9 mouse cellular contexts compared by ENCODE assay signal in genomic region chr15:93627836-93628797, GRCm38 (mm10). TPM values are rescaled to one million over a fixed set of nuclear protein-coding genes. Genes with fewer than 3 reads are reported as not detected.
DNase-seq lines count a peak whose midpoint lies in the region; ATAC-seq and TF ChIP-seq lines count a peak whose summit lies in the region.
"Had no signal": no experiment of that assay in that cellular context is flagged by ENCODE, and none has a peak within 500 bp of the region (broad histone marks: within the 10 kb centered on the region; RNA-seq: fewer than 3 reads in every experiment).

No protein-coding gene starts in this region.

- WGBS in heart, embryonic 14.5 days: 46% methylated on average over 21 of the region's 21 CpGs
- 63% methylated on average over 21 of the region's 21 CpGs for WGBS in kidney, embryonic 15.5 days
- WGBS in lung, postnatal 0 days: 37% methylated on average over 21 of the region's 21 CpGs

- no peaks in the 10 kb centered on the region for H3K27me3 ChIP-seq in heart, embryonic 14.5 days (ENCODE audit: control insufficient read depth, insufficient read depth, low read length)
- H3K27me3 ChIP-seq in kidney, embryonic 15.5 days: no peaks in the 10 kb centered on the region
- no peaks in the 10 kb centered on the region for H3K27me3 ChIP-seq in lung, postnatal 0 days (replicated peaks; ENCODE audit: insufficient read depth, low read length)

- no peaks in the 10 kb centered on the region for H3K9me3 ChIP-seq in heart, embryonic 14.5 days (ENCODE audit: control insufficient read depth, low read length)
- H3K9me3 ChIP-seq in ES-E14 (ENCODE audit: control insufficient read depth, insufficient read depth, low read depth, low read length): no peaks in the 10 kb centered on the region
- H3K9me3 ChIP-seq in kidney, embryonic 15.5 days (replicated peaks): no peaks in the 10 kb centered on the region
- no peaks in the 10 kb centered on the region for H3K9me3 ChIP-seq in lung, postnatal 0 days (ENCODE audit: low read length)

- no peak for DNase-seq in heart, adult 18-20 months
- peak; percentile 30 for DNase-seq in ES-E14 (ENCODE audit: low read depth, low spot score)
- peak; percentile 77 for DNase-seq in lung, postnatal 0 days (ENCODE audit: low spot score)
- no peak for DNase-seq in frontal cortex, postnatal 25 days (ENCODE audit: low spot score in 2 of 2)
- no peak for DNase-seq in testis, postnatal 14 days (ENCODE audit: low spot score)
- DNase-seq in left cerebral cortex, adult 11 months (ENCODE audit: low spot score): no peak
- DNase-seq: adrenal gland, postnatal 10 days had no signal

- H3K36me3 ChIP-seq in heart, embryonic 14.5 days (ENCODE audit: control insufficient read depth, insufficient read depth, low read length): no peaks in the 10 kb centered on the region
- no peaks in the 10 kb centered on the region for H3K36me3 ChIP-seq in ES-E14 (ENCODE audit: control insufficient read depth, insufficient read depth, low read length, poor library complexity, severe bottlenecking)
- H3K36me3 ChIP-seq in kidney, embryonic 15.5 days: no peaks in the 10 kb centered on the region
- no peaks in the 10 kb centered on the region for H3K36me3 ChIP-seq in lung, postnatal 0 days (ENCODE audit: insufficient read depth, low read length)

- TF ChIP-seq EP300 in lung, postnatal 0 days (IDR thresholded peaks at IDR 0.05): peak; percentile 84

- in situ Hi-C loops in ES-E14 (cut with MboI; ENCODE audit: low sequenced_read_pairs in 2 of 2, unreplicated experiment in 2 of 2): no loop called here

- H3K4me1 ChIP-seq in heart, embryonic 14.5 days (ENCODE audit: control insufficient read depth in 2 of 2, insufficient read depth in 2 of 2, low read length in 2 of 2): peaks cover 11 to 15% of the 10 kb centered on the region in 2 experiments
- H3K4me1 ChIP-seq in ES-E14 (ENCODE audit: control insufficient read depth in 2 of 2, insufficient read depth in 2 of 2, low read length in 2 of 2, poor library complexity in 1 of 2): peaks cover 0 to 4% of the 10 kb centered on the region in 2 experiments; a peak in 1 of 4 replicates
- H3K4me1 ChIP-seq in kidney, embryonic 15.5 days: peaks cover 39% of the 10 kb centered on the region
- H3K4me1 ChIP-seq in lung, postnatal 0 days (ENCODE audit: insufficient read depth, low read depth, low read length): peaks cover 11% of the 10 kb centered on the region; the same call in 1 of the 2 replicates

- no peak overlapping the region for H3K9ac ChIP-seq in heart, embryonic 14.5 days (ENCODE audit: low read length)
- H3K9ac ChIP-seq in ES-E14 (ENCODE audit: insufficient read depth, low read depth, low read length, poor library complexity, severe bottlenecking): peak overlapping the region; percentile 42; the same call in 1 of the 2 replicates
- no peak overlapping the region for H3K9ac ChIP-seq in kidney, embryonic 15.5 days
- no peak overlapping the region for H3K9ac ChIP-seq in lung, postnatal 0 days (replicated peaks; ENCODE audit: low read depth)

- TF ChIP-seq CTCF in lung, postnatal 0 days (IDR thresholded peaks at IDR 0.05): no peak

- peak overlapping the region; percentile 47 to 62; a peak in 2 of 4 replicates for H3K27ac ChIP-seq in heart, embryonic 14.5 days (replicated peaks in 1 of 2; ENCODE audit: control insufficient read depth in 1 of 2, insufficient read depth in 1 of 2, low read depth in 2 of 2, low read length in 2 of 2)
- H3K27ac ChIP-seq in ES-E14 (ENCODE audit: insufficient read depth, low read depth, low read length, poor library complexity, severe bottlenecking): no peak overlapping the region
- H3K27ac ChIP-seq in kidney, embryonic 15.5 days: peak overlapping the region; percentile 56; the same call in 1 of the 2 replicates
- peak overlapping the region; percentile 60 for H3K27ac ChIP-seq in lung, postnatal 0 days (ENCODE audit: low read length)

- peak overlapping the region; percentile 51 for H3K4me2 ChIP-seq in heart, embryonic 14.5 days (ENCODE audit: low read length)
- H3K4me2 ChIP-seq in kidney, embryonic 15.5 days: peak overlapping the region; percentile 30
- peak overlapping the region; percentile 56 for H3K4me2 ChIP-seq in lung, postnatal 0 days (replicated peaks; ENCODE audit: low read depth, low read length)

- peak; percentile 54; the same call in 1 of the 2 replicates for ATAC-seq in heart, embryonic 14.5 days (ENCODE audit: insufficient number of reproducible peaks, insufficient read depth, low FRiP score, low read depth)
- peak; percentile 59; the same call in 1 of the 2 replicates for ATAC-seq in kidney, embryonic 15.5 days (replicated peaks; ENCODE audit: low FRiP score)
- ATAC-seq in lung, postnatal 0 days: peak; percentile 89

- peak overlapping the region in 1 of 2 experiments; percentile 8; a peak in 1 of 4 replicates for H3K4me3 ChIP-seq in heart, embryonic 14.5 days (ENCODE audit: control insufficient read depth in 1 of 2, insufficient read depth in 1 of 2, low read depth in 1 of 2, low read length in 2 of 2)
- no peak overlapping the region for H3K4me3 ChIP-seq in ES-E14 (ENCODE audit: insufficient read depth in 1 of 2, low read depth in 1 of 2, low read length in 2 of 2, poor library complexity in 1 of 2, severe bottlenecking in 1 of 2)
- H3K4me3 ChIP-seq in kidney, embryonic 15.5 days (replicated peaks): no peak overlapping the region
- peak overlapping the region; percentile 26 for H3K4me3 ChIP-seq in lung, postnatal 0 days (ENCODE audit: low read depth, low read length)

TF ChIP-seq in ES-E14, 5 proteins besides CTCF, POLR2A, EP300 and RAD21:
- no peak for TF ChIP-seq MAFK (IDR thresholded peaks at IDR 0.05; ENCODE audit: insufficient read depth, low read depth, low read length)
- TF ChIP-seq ZC3H11A (IDR thresholded peaks at IDR 0.05; ENCODE audit: borderline replicate concordance, low read depth, low read length): no peak
- no peak for TF ChIP-seq HCFC1 (IDR thresholded peaks at IDR 0.05; ENCODE audit: borderline replicate concordance, insufficient read depth, low read length)
- TF ChIP-seq CHD2 (IDR thresholded peaks at IDR 0.05; ENCODE audit: low read depth, low read length): no peak
- TF ChIP-seq ZNF384 (IDR thresholded peaks at IDR 0.05; ENCODE audit: low read depth, low read length): no peak

RNA-seq across cellular contexts. Expression of gene Prickle1, which starts 32.4 kb away (rescaled TPM):
- 40.4 and 40.6 TPM in 2 replicates for polyA plus RNA-seq in heart, embryonic 14.5 days (2014; fragmentation: Nextera tagmentation; extraction: Ambion mirVana)
- 1 to 10 TPM; 9.1 to 9.5 TPM for total RNA-seq in heart, adult 18-20 months (2021)
- total RNA-seq in ES-E14 (2012; rRNA removed): 3.1 and 7.7 TPM in 2 replicates
- 24.3 and 27.0 TPM in 2 replicates for polyA plus RNA-seq in kidney, embryonic 15.5 days (2015; fragmentation: Nextera tagmentation; extraction: Ambion mirVana)
- 26.1 and 26.8 TPM in 2 replicates for polyA plus RNA-seq in lung, postnatal 0 days (2015; fragmentation: Nextera tagmentation; extraction: Ambion mirVana)

Comparison
In these comparisons a context has a peak if more than half of its experiments do, and no peak if none do; other contexts are left out.
1. DNase-seq: peak in ES-E14 (single experiment) and lung, postnatal 0 days (single experiment); none in heart, adult 18-20 months (0 of 2), frontal cortex, postnatal 25 days (0 of 2), testis, postnatal 14 days (single experiment) and left cerebral cortex, adult 11 months (single experiment).
2. Peak in every context shown above with its lines, with median percentiles within 50 percentile points of each other: ATAC-seq and H3K4me2 ChIP-seq.